Mouse (Mus musculus): ENCODE data around the gene Btk.

Btk gene

GRCm38 (mm10) chrX:134582888-134583669, at the start of gene Btk:
TSS of gene Btk (minus strand) at chrX:134583570.
- DNase-seq (ENCODE audit: low spot score in 2 of 2) = no peak

- DNase-seq (ENCODE audit: low spot score in 2 of 2) = no peak
Observed at GRCm38 (mm10) chrX:134632710-134633109, 49.3 kb upstream of the Btk start.

GRCm38 (mm10) chrX:134628200-134628599, 44.8 kb upstream of the Btk start:
- DNase-seq (ENCODE audit: low spot score in 2 of 2) = no peak

GRCm38 (mm10) chrX:134623350-134623749, 40.0 kb upstream of the Btk start:
- no peak for DNase-seq (ENCODE audit: low spot score in 2 of 2)

- no peak for DNase-seq (ENCODE audit: low spot score in 2 of 2)
Observed at GRCm38 (mm10) chrX:134621685-134622084, 38.3 kb upstream of the Btk start.

GRCm38 (mm10) chrX:134620254-134620865, 37.0 kb upstream of the Btk start:
- no peak for DNase-seq (ENCODE audit: low spot score in 2 of 2)

GRCm38 (mm10) chrX:134619695-134620094, 36.3 kb upstream of the Btk start:
- DNase-seq (ENCODE audit: low spot score in 2 of 2) = no peak

- no peak for DNase-seq (ENCODE audit: low spot score in 2 of 2)
Observed at GRCm38 (mm10) chrX:134614306-134614705, 30.9 kb upstream of the Btk start.

GRCm38 (mm10) chrX:134612285-134612959, 29.1 kb upstream of the Btk start:
- DNase-seq (ENCODE audit: low spot score in 2 of 2) = no peak

- no peak for DNase-seq (ENCODE audit: low spot score in 2 of 2)
Observed at GRCm38 (mm10) chrX:134610984-134611383, 27.6 kb upstream of the Btk start.

- DNase-seq (ENCODE audit: low spot score in 2 of 2) = no peak
Observed at GRCm38 (mm10) chrX:134609472-134609871, 26.1 kb upstream of the Btk start.

GRCm38 (mm10) chrX:134601380-134602120, 18.2 kb upstream of the Btk start:
- peak in 1 of 2 experiments; percentile 16 for DNase-seq (ENCODE audit: low spot score in 2 of 2)

GRCm38 (mm10) chrX:134600659-134601379, 17.4 kb upstream of the Btk start, which contains the start of the genes Gla and Hnrnph2:
TSS of gene Gla (minus strand) at chrX:134601125.
TSS of gene Hnrnph2 (plus strand) at chrX:134601179.
- DNase-seq (ENCODE audit: low spot score in 2 of 2) = peak; percentile 89 to 94

GRCm38 (mm10) chrX:134599922-134600565, 16.7 kb upstream of the Btk start:
- DNase-seq (ENCODE audit: low spot score in 2 of 2) = no peak

GRCm38 (mm10) chrX:134589836-134590235, 6.5 kb upstream of the Btk start:
- DNase-seq (ENCODE audit: low spot score in 2 of 2) = no peak

- no peak for DNase-seq (ENCODE audit: low spot score in 2 of 2)
Observed at GRCm38 (mm10) chrX:134588997-134589396, 5.6 kb upstream of the Btk start.

- DNase-seq (ENCODE audit: low spot score in 2 of 2) = no peak
Observed at GRCm38 (mm10) chrX:134588261-134588660, 4.9 kb upstream of the Btk start.

- DNase-seq (ENCODE audit: low spot score in 2 of 2) = no peak
Observed at GRCm38 (mm10) chrX:134586447-134586846, 3.1 kb upstream of the Btk start.

- DNase-seq (ENCODE audit: low spot score in 2 of 2) = peak; percentile 85 to 88
Observed at GRCm38 (mm10) chrX:134585103-134586002, 2.0 kb upstream of the Btk start, which contains the start of gene Rpl36a. TSS of gene Rpl36a (plus strand) at chrX:134585654.

GRCm38 (mm10) chrX:134582270-134582669, 1.1 kb downstream of the Btk start:
- no peak for DNase-seq (ENCODE audit: low spot score in 2 of 2)
